Mouse (Mus musculus) stomach, embryonic 14.5 days (tissue): ENCODE data around the gene Gamt. TPM values are rescaled to one million over a fixed set of nuclear protein-coding genes. Genes with fewer than 3 reads are reported as not detected.

Experiments used
- ATAC-seq: fragments of 200-750 bp; cut with Nextera tagmentation; 2 replicates; pipeline ENCODE4 v1.8.0; 2017; ENCODE audit warnings: low read depth, moderate TSS enrichment; ENCODE audit not compliant: insufficient number of reproducible peaks, insufficient read depth, low FRiP score
- H3K27ac ChIP-seq: fragments of 300-500 bp; sonication (generic); 2 replicates; pipeline ENCODE4 v1.5.1; 2014; ENCODE audit warnings: mild to moderate bottlenecking, low read length, moderate library complexity, mixed read lengths
- H3K27me3 ChIP-seq: fragments of 300-500 bp; sonication (generic); 2 replicates; pipeline ENCODE4 v1.6.1; 2014; ENCODE audit warnings: low read length, control low read depth, mixed read lengths; ENCODE audit not compliant: control insufficient read depth, insufficient read depth
- H3K36me3 ChIP-seq: fragments of 300-500 bp; sonication (generic); 2 replicates; pipeline ENCODE4 v1.6.1; 2014; ENCODE audit warnings: mild to moderate bottlenecking, control low read depth, low read length, moderate library complexity, mixed read lengths; ENCODE audit not compliant: control insufficient read depth, insufficient read depth
- H3K4me1 ChIP-seq: fragments of 300-500 bp; sonication (generic); 2 replicates; pipeline ENCODE4 v1.6.1; 2014; ENCODE audit warnings: low read length, control low read depth, mixed read lengths; ENCODE audit not compliant: control insufficient read depth, insufficient read depth
- H3K4me2 ChIP-seq: fragments of 300-500 bp; sonication (generic); replicated peaks from 2 replicates; pipeline ENCODE4 v1.6.1; 2014; ENCODE audit warnings: low read depth, low read length, control low read depth
- H3K4me3 ChIP-seq: fragments of 300-500 bp; sonication (generic); 2 replicates; pipeline ENCODE4 v1.5.1; 2014; ENCODE audit warnings: low read depth, low read length, control low read depth
- H3K9ac ChIP-seq: fragments of 300-500 bp; sonication (generic); replicated peaks from 2 replicates; pipeline ENCODE4 v1.6.1; 2014; ENCODE audit warnings: low read depth, mild to moderate bottlenecking, control low read depth, low read length, moderate library complexity, mixed read lengths
- H3K9me3 ChIP-seq: fragments of 300-500 bp; sonication (generic); 2 replicates; pipeline ENCODE4 v1.6.1; 2016; ENCODE audit warnings: low read depth, low read length, control low read depth; ENCODE audit not compliant: control insufficient read depth
- WGBS: fragments of 180-500 bp; shearing (Covaris S2); extraction: QIAGEN DNeasy Blood & Tissue Kit; methylation state at CpG from one replicate; pipeline ENCODE4 v1.1.7; 2014; 5-methylcytosine and 5-hydroxymethylcytosine counted together
- polyA plus RNA-seq: library from polyadenylated mRNA; unstranded; fragments of >200 nt; fragmentation: Nextera tagmentation; extraction: Ambion mirVana; gene quantifications from 2 replicates; pipeline ENCODE4 v1.2.1, GENCODE M21; 2014

The Gamt gene
- polyA plus RNA-seq, result 32.1 and 49.3 TPM in 2 replicates

DNA sequence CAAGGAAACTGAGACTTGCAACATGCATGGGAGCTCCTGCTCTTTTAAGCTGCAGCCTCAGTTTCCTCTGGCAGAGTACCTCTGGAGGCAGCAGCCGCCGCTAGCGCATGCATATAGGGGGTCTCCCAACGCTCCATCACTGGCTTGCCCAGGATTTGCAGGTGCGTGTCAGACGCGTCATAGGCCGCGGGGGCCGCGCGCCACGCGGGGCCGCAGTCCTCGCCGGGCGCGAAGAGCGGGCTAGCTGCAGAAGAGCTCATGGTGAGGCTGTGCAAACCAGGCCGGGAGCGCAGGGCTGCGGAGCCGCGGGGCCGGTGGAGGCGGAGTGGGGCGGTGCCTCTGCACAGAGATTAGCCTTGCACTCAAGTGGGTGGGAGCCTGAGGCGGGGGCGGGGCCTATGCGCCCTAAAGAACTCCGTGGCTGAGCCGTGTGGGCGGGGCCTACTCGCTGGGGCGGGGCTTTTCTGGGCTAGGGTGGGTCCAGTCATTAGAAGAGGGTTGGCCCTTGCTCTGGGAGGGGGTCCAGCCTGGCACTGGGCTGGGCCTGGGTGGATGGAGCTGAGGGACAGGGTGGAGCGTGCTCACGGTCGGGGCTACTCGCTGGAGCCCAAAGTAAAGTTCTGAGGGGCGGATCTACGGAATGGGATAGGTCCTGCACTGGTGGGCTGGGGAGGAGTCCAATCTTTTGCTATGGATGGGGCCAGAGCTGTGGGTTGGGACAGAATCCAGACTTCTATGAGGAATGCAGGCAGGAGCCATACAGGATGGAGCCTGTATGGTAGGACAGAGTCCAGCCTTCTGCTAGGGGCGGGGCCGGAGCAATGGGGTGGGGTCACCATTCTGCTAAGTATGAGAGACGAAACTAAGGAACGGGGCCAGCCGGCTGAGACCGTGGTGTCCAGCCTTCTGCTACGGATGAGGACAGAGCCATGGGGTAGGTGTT lies at the start of gene Gamt, which contains the start of gene Dazap1:
Gamt (minus strand) TSS at position 371 of the 943 bp plus-strand sequence.
Dazap1 (plus strand) TSS at position 845 of the 943 bp plus-strand sequence.
- Histone ChIP-seq H3K27me3 (no peaks in the 10 kb centered on the region), H3K4me3 (peak within 1 kb of the TSS; percentile 32), H3K27ac (peak within 1 kb of the TSS; percentile 96), H3K9ac (peak within 1 kb of the TSS; percentile 41), H3K4me1 (peaks cover 20% of the 10 kb centered on the region), H3K36me3 (peaks cover 31% of the 10 kb centered on the region), H3K4me2 (peak within 1 kb of the TSS; percentile 83), H3K9me3 (no peaks in the 10 kb centered on the region)
- ATAC-seq, result peak; percentile 90
- WGBS, result under 1% methylated on average over 49 of the region's 49 CpGs

DNA sequence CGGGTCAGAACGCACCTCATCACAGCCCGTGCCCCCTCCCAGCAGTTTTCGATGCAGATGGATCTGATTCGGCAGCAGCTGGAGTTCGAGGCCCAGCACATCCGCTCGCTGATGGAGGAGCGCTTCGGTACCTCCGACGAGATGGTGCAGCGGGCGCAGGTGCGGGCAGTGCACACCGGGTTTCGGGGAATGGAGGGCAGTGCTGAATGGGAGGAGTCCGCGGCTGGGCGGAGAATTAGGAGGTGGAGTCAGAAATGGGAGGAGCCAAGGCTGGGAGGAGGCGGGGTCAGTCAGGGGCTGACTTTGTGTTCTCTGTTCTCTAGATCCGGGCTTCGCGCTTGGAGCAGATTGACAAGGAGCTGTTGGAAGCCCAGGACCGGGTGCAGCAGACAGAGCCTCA lies 44.0 kb upstream of the Gamt start:
- Histone ChIP-seq H3K9me3 (no peaks in the 10 kb centered on the region), H3K4me1 (peaks cover 8% of the 10 kb centered on the region; the same call in 1 of the 2 replicates), H3K9ac (no peak overlapping the region), H3K27ac (no peak overlapping the region), H3K4me3 (no peak overlapping the region), H3K4me2 (no peak overlapping the region), H3K36me3 (no peaks in the 10 kb centered on the region), H3K27me3 (peaks cover 27% of the 10 kb centered on the region)
- 9% methylated on average over 25 of the region's 25 CpGs for WGBS
- peak; percentile 24; the same call in 1 of the 2 replicates for ATAC-seq

DNA sequence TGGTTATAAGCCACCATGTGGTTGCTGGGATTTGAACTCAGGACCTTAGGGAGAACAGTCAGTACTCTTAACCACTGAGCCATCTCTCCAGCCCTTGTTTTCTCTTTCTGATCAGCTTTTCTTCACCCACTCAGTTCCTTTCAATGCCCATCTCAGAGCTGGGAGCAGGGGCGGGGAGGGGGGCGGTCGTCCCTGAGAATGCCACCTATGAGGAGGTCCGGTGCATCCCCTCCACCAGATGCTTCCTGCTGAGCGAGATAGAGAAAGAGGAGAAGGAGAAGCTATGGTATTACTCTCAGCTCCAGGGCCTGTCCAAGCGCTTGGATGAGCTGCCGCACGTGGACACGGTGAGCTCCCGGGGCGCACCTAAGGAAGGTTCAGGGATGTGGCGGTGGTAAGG lies 43.6 kb upstream of the Gamt start:
- H3K4me2 ChIP-seq, result no peak overlapping the region
- H3K9ac ChIP-seq, result no peak overlapping the region
- WGBS, result 25% methylated on average over 12 of the region's 12 CpGs
- H3K27ac ChIP-seq, result no peak overlapping the region
- H3K9me3 ChIP-seq, result no peaks in the 10 kb centered on the region
- no peak overlapping the region for H3K4me3 ChIP-seq
- ATAC-seq, result no peak
- no peaks in the 10 kb centered on the region for H3K36me3 ChIP-seq
- H3K4me1 ChIP-seq, result peaks cover 8% of the 10 kb centered on the region; the same call in 1 of the 2 replicates
- peaks cover 31% of the 10 kb centered on the region for H3K27me3 ChIP-seq

DNA sequence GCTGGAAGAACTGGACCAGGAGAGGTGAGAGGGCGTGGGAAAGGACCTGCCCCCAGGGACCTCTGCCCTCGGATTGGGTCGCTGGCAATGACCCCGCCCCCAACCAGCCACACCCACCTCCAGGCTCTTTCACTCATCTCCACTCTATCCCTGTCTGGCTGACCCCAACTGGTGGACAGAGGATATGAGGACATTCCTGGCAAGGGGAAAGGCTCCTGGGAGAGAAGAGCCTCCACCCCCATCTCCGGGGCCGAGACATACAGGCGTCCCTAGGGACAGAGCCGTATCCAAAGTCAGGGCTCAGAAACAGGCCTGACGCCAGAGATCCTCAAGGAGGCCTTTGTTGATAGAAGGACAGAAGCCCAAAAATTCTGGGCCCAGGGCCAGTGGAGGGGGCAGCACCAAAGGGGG lies 41.7 kb upstream of the Gamt start:
- 0 out of 2 replicates have a peak, but pooled peaks have one; percentile 7 for ATAC-seq
- H3K9me3 ChIP-seq, result no peaks in the 10 kb centered on the region
- no peak overlapping the region for H3K4me3 ChIP-seq
- H3K4me1 ChIP-seq, result peaks cover 8% of the 10 kb centered on the region; the same call in 1 of the 2 replicates
- no peak overlapping the region; the same call in 1 of the 2 replicates for H3K4me2 ChIP-seq
- H3K27ac ChIP-seq, result no peak overlapping the region
- no peak overlapping the region for H3K9ac ChIP-seq
- H3K27me3 ChIP-seq, result peaks cover 45% of the 10 kb centered on the region
- WGBS, result 15% methylated on average over 9 of the region's 9 CpGs
- no peaks in the 10 kb centered on the region for H3K36me3 ChIP-seq

DNA sequence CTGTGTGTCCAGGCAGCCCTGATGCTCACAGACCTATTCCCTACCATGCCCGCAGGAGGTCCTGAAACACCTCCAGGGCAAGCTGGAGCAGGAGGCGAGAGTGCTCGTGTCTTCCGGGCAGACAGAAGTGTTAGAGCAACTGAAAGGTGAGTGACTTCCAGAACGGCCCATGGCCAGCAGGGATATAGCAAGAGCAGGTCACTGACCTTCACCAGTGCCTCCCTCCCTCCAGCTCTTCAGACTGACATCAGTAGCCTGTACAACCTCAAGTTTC lies 41.2 kb upstream of the Gamt start:
- Histone ChIP-seq H3K4me2 (no peak overlapping the region; the same call in 1 of the 2 replicates), H3K27ac (no peak overlapping the region)
- ATAC-seq, result no peak

DNA sequence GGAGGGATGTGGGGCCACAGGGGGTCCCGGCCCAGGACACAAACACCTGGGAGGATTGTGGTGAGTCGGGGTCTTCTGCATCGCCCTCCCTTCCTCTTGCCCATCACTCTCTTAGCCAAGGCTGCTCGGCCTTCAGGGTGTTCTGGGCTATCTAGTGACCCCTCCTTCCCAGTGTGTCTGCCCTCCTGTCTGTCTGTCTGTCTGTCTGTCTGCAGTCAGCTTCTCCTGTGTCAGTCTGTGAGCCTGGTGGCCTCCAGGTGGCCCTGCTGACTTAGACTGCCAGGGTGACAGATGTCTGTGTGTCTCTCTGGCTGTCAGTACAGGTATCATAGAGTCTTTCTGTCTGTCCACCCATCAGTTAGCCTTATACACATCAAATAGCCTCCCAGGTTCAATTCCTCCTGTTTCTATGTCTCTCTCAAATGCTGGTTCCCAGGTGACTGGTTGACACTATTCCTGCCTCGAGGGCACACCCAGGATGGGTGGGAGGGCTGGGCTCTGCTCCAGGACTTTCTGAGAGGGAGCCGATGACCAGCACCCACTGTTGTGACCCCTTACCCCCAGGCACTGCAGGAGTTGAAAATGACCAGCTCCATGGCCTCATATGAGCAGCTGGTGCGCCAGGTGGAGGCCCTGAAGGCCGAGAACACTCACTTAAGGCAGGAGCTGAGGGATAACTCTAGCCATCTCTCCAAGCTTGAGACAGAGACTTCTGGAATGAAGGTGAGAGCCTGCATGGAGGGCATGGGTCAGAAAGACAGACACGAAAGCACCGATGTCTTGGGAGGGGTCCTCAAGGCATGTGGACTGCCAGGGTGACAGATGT lies 40.7 kb upstream of the Gamt start:
- no peak overlapping the region for H3K4me2 ChIP-seq

More for the DNA sequence above, 41.2 kb upstream of the Gamt start:
- Histone ChIP-seq H3K4me3 (no peak overlapping the region), H3K4me1 (peaks cover 8% of the 10 kb centered on the region; the same call in 1 of the 2 replicates), H3K9ac (no peak overlapping the region), H3K36me3 (no peaks in the 10 kb centered on the region), H3K27me3 (peaks cover 45% of the 10 kb centered on the region), H3K9me3 (no peaks in the 10 kb centered on the region)
- WGBS, result 52% methylated on average over 5 of the region's 5 CpGs

DNA sequence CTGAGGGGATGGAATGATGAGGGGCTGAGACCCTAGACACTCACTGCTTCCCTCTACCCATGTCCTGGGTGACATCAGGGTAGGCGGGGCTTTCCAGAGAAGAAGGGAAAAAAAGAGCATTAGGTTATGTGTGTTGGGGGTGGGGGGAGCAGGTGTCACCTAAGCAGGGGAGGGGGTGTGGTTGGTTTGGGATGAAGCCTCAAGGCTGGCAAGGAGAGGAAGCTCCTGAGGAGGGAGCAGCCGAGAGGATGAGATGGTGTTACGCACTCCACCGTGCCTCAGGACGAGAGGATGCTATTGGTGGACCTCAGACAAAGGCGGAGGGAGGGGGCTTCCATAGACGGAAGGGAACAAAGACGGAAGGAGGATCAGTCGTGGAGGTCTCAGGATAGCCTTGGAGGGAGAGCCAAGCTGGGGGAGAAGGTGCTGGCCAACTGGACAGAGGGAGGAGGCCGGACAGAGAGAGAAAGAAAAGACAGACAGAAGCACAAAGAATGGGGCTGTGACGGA lies 39.9 kb upstream of the Gamt start:
- Histone ChIP-seq H3K4me3 (no peak overlapping the region), H3K4me2 (no peak overlapping the region), H3K9ac (no peak overlapping the region), H3K9me3 (no peaks in the 10 kb centered on the region), H3K4me1 (peaks cover 12% of the 10 kb centered on the region; the same call in 1 of the 2 replicates), H3K27me3 (peaks cover 45% of the 10 kb centered on the region), H3K36me3 (no peaks in the 10 kb centered on the region), H3K27ac (no peak overlapping the region)
- ATAC-seq, result no peak
- 36% methylated on average over 11 of the region's 11 CpGs for WGBS

More for the DNA sequence above, 40.7 kb upstream of the Gamt start:
- Histone ChIP-seq H3K9ac (no peak overlapping the region; the same call in 1 of the 2 replicates), H3K27ac (no peak overlapping the region), H3K36me3 (no peaks in the 10 kb centered on the region), H3K27me3 (peaks cover 45% of the 10 kb centered on the region), H3K4me3 (no peak overlapping the region), H3K9me3 (no peaks in the 10 kb centered on the region), H3K4me1 (peaks cover 8% of the 10 kb centered on the region; the same call in 1 of the 2 replicates)
- whole genome bisulfite sequencing, result 83% methylated on average over 10 of the region's 10 CpGs
- no peak for ATAC-seq

DNA sequence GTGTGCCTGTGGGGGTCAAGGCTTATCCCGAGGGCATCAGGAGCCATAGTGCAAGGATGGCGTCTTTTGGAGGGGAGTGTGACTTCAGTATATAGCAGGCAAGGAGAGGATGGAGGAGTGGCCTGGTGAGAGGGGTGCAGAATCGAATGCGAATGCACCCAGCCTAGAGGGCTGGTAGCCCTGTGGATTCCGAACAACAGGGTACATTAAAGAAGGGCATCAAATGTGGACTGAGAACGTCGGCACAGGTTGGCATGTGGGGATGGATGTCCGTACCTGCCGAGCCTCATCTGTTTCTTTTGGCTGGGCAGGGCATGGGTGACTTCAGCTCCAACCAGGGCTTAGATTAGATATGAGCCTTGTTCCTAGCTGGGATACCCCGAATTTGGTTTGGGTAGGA lies 39.0 kb upstream of the Gamt start:
- ATAC-seq, result no peak
- Histone ChIP-seq H3K36me3 (peaks cover 2% of the 10 kb centered on the region), H3K27me3 (peaks cover 37% of the 10 kb centered on the region), H3K4me2 (no peak overlapping the region), H3K9me3 (no peaks in the 10 kb centered on the region), H3K4me3 (no peak overlapping the region), H3K9ac (no peak overlapping the region), H3K27ac (no peak overlapping the region), H3K4me1 (peaks cover 19% of the 10 kb centered on the region; the same call in 1 of the 2 replicates)
- 56% methylated on average over 10 of the region's 10 CpGs for WGBS
